Mouse (Mus musculus) C2C12 (cell line): Measurements from ENCODE around the gene Cend1.
A peak's percentile ranks its signal among the peaks of the same experiment; 100 is the strongest.

Experiments
- CEBPB ChIP-seq: IDR thresholded peaks from one replicate; pipeline ENCODE4 v1.6.1; 2011; ENCODE audit warnings: low read depth, mild to moderate bottlenecking, control low read depth, moderate library complexity
- CTCF ChIP-seq: IDR thresholded peaks from one replicate; pipeline ENCODE4 v1.5.1; 2011; ENCODE audit not compliant: control insufficient read depth, insufficient read depth, insufficient read length
- MAX ChIP-seq: IDR thresholded peaks from one replicate; pipeline ENCODE4 v1.6.1; 2011; ENCODE audit warnings: mild to moderate bottlenecking, control low read depth
- MYOG ChIP-seq: IDR thresholded peaks from one replicate; pipeline ENCODE4 v1.6.1; 2011; ENCODE audit not compliant: control insufficient read depth, insufficient read length; ENCODE audit errors: extremely low read depth
- USF1 ChIP-seq: IDR thresholded peaks from one replicate; pipeline ENCODE4 v1.6.1; 2011; ENCODE audit warnings: low read depth, mild to moderate bottlenecking, control low read depth, moderate library complexity

DNA sequence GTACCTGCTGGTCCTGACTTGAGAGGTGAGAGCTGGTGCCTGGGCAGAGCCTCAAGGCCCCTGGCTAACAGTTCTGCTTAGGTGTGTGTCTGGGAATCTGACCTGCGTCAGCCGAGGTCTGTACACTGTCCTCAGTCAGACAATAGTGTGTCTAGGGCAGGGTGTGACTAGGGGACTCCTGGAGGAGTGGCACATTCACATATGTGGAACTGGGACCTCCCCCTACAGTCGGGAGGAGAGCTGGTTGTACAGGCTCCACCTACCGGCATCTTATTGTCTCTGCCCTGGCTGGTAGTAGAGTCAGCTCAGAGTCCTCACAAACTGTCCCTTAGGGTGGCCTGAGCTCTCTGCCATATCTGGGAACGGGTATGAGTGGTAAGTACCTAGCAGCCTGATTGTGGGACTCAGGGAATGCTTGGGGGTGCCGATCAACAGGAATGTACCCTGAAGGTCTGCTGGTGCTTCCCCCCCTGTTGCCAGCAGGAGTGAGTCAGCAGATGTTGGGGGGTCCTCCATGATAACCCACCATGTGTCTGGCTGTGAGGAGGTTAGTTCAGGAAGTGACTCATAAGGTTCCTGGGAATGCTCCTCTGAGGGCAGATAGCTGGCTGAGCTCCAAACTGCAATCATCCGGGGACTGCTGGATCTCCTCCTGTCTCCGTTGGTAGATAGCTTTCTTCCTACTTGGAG is 39.4 kb upstream of the Cend1 start:
- TF ChIP-seq CTCF (no peak), CEBPB (no peak), USF1 (no peak), MAX (peak; percentile 60), MYOG (no peak)
